Mouse (Mus musculus): ENCODE measurements around the gene Padi2. TPM values are rescaled to one million over a fixed set of nuclear protein-coding genes. Genes with fewer than 3 reads are reported as not detected.

Padi2 gene
- polyA plus RNA-seq, 1 experiment: 25.2 TPM

GRCm38 (mm10) chr4:140928349-140928748, 22.2 kb downstream of the Padi2 start:
- Histone ChIP-seq H3K27ac (ENCODE audit: insufficient read depth, low read length) (no peak overlapping the region), H3K27me3 (ENCODE audit: control insufficient read depth, insufficient read depth, low read length) (no peaks in the 10 kb centered on the region), H3K4me1 (ENCODE audit: control insufficient read depth, insufficient read depth, low read length) (no peaks in the 10 kb centered on the region), H3K4me3 (replicated peaks; ENCODE audit: insufficient read depth, low read depth, low read length) (no peak overlapping the region)
- WGBS: 82% methylated on average over 9 of the region's 9 CpGs
- DNase-seq: no peak
- TF ChIP-seq POLR2A (IDR thresholded peaks at IDR 0.05; ENCODE audit: borderline replicate concordance, insufficient read depth, low read length) (no peak), CTCF (IDR thresholded peaks at IDR 0.05; ENCODE audit: borderline replicate concordance, insufficient read depth, low read depth, low read length) (no peak)

GRCm38 (mm10) chr4:140929745-140930144, 23.6 kb downstream of the Padi2 start:
- Histone ChIP-seq H3K4me3 (replicated peaks; ENCODE audit: insufficient read depth, low read depth, low read length) (no peak overlapping the region), H3K27me3 (ENCODE audit: control insufficient read depth, insufficient read depth, low read length) (no peaks in the 10 kb centered on the region), H3K4me1 (ENCODE audit: control insufficient read depth, insufficient read depth, low read length) (no peaks in the 10 kb centered on the region), H3K27ac (ENCODE audit: insufficient read depth, low read length) (peak overlapping the region; percentile 32; the same call in 1 of the 2 replicates)
- WGBS: 52% methylated on average over 8 of the region's 8 CpGs
- DNase-seq: peak in 1 of 2 experiments; percentile 55
- TF ChIP-seq POLR2A (IDR thresholded peaks at IDR 0.05; ENCODE audit: borderline replicate concordance, insufficient read depth, low read length) (no peak), CTCF (IDR thresholded peaks at IDR 0.05; ENCODE audit: borderline replicate concordance, insufficient read depth, low read depth, low read length) (no peak)

DNA sequence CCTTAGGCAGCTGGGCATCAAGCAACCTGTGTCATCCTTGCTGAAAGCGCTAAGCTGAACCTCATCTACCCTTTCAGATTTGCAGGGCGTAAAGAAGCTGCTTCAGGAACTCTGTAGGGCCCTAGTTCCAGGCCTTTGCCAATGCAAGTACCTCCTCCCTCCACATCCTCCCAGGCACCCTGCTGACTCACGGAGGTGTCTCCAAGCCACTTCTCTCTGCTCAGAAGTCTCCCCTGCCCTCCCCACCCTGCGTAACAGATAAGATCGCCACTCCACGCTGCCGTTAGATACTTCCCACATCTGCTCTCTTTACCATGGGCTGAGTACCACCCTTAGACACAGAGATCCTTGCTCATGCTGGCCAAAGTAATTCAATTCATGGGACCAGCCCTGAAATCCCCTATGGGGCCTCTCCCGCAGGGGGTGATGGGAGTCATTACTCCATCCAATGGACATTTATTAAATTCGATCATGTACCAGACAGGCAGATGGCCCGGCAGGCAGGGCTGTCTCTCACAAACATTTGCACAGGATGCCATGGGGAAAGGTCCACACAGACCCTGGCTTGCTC, 24.8 kb downstream of the Padi2 start:
- Histone ChIP-seq H3K4me3 (replicated peaks; ENCODE audit: insufficient read depth, low read depth, low read length) (no peak overlapping the region), H3K4me1 (ENCODE audit: control insufficient read depth, insufficient read depth, low read length) (no peaks in the 10 kb centered on the region), H3K27me3 (ENCODE audit: control insufficient read depth, insufficient read depth, low read length) (no peaks in the 10 kb centered on the region), H3K27ac (ENCODE audit: insufficient read depth, low read length) (no peak overlapping the region)
- WGBS: 68% methylated on average over 10 of the region's 10 CpGs
- TF ChIP-seq CTCF (IDR thresholded peaks at IDR 0.05; ENCODE audit: borderline replicate concordance, insufficient read depth, low read depth, low read length): no peak
- no peak for TF ChIP-seq POLR2A (IDR thresholded peaks at IDR 0.05; ENCODE audit: borderline replicate concordance, insufficient read depth, low read length)
- no peak for DNase-seq

DNA sequence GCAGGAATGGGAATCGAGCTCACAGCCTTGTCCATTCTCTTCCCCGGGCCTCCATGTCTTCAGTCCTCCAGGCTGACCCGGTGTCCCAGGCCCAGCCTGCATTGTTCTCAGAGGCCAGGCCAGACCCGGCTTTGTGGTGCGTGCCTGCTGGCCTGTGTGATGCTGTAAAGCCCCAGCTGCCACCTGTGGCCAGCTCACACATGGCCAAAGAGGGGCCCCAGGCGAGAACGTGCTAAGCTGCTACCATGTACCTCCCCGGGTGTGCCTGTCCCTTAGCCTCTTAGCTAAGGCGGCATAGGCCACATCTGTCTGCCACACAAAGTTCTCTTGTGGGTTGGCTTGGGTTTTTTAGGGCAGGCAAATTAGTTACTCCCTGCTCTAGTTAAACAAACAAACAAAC, 29.5 kb downstream of the Padi2 start:
- H3K27me3 ChIP-seq (ENCODE audit: control insufficient read depth, insufficient read depth, low read length): no peaks in the 10 kb centered on the region
- DNase-seq: no peak
- 56% methylated on average over 9 of the region's 9 CpGs for WGBS
- no peak for TF ChIP-seq POLR2A (IDR thresholded peaks at IDR 0.05; ENCODE audit: borderline replicate concordance, insufficient read depth, low read length)
- no peak for TF ChIP-seq CTCF (IDR thresholded peaks at IDR 0.05; ENCODE audit: borderline replicate concordance, insufficient read depth, low read depth, low read length)
- no peak overlapping the region for H3K4me3 ChIP-seq (replicated peaks; ENCODE audit: insufficient read depth, low read depth, low read length)
- H3K27ac ChIP-seq (ENCODE audit: insufficient read depth, low read length): no peak overlapping the region
- no peaks in the 10 kb centered on the region for H3K4me1 ChIP-seq (ENCODE audit: control insufficient read depth, insufficient read depth, low read length)

DNA sequence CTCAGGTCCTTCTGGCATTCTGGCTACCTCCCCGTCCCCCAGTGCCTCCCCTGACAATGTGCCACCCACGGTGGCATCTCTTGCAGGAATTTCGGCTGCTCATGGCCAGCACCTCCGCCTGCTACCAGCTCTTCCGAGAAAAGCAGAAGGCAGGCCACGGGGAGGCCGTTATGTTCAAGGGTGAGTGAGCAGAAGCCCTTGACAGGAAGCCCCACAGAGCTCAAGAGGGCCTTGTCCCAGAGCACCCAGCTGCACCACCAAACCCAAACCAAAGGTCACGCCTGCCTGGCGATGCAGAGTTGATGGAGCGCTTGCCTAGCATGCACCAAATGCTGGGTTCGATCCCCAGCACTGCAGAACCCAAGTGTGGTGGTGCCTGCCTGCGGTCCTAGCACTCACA, 38.2 kb downstream of the Padi2 start:
- H3K4me3 ChIP-seq (replicated peaks; ENCODE audit: insufficient read depth, low read depth, low read length): no peak overlapping the region
- 38% methylated on average over 12 of the region's 12 CpGs for WGBS
- no peak for DNase-seq
- peaks cover 9% of the 10 kb centered on the region for H3K4me1 ChIP-seq (ENCODE audit: control insufficient read depth, insufficient read depth, low read length)
- no peaks in the 10 kb centered on the region for H3K27me3 ChIP-seq (ENCODE audit: control insufficient read depth, insufficient read depth, low read length)
- H3K27ac ChIP-seq (ENCODE audit: insufficient read depth, low read length): no peak overlapping the region
- no peak for TF ChIP-seq POLR2A (IDR thresholded peaks at IDR 0.05; ENCODE audit: borderline replicate concordance, insufficient read depth, low read length)
- TF ChIP-seq CTCF (IDR thresholded peaks at IDR 0.05; ENCODE audit: borderline replicate concordance, insufficient read depth, low read depth, low read length): no peak

GRCm38 (mm10) chr4:140944961-140945442, 38.9 kb downstream of the Padi2 start:
- no peak for TF ChIP-seq CTCF (IDR thresholded peaks at IDR 0.05; ENCODE audit: borderline replicate concordance, insufficient read depth, low read depth, low read length)
- no peak for TF ChIP-seq POLR2A (IDR thresholded peaks at IDR 0.05; ENCODE audit: borderline replicate concordance, insufficient read depth, low read length)
- Histone ChIP-seq H3K27ac (ENCODE audit: insufficient read depth, low read length) (no peak overlapping the region), H3K4me3 (replicated peaks; ENCODE audit: insufficient read depth, low read depth, low read length) (no peak overlapping the region), H3K27me3 (ENCODE audit: control insufficient read depth, insufficient read depth, low read length) (no peaks in the 10 kb centered on the region), H3K4me1 (ENCODE audit: control insufficient read depth, insufficient read depth, low read length) (peaks cover 9% of the 10 kb centered on the region)
- DNase-seq: no peak
- WGBS: 55% methylated on average over 5 of the region's 5 CpGs

DNA sequence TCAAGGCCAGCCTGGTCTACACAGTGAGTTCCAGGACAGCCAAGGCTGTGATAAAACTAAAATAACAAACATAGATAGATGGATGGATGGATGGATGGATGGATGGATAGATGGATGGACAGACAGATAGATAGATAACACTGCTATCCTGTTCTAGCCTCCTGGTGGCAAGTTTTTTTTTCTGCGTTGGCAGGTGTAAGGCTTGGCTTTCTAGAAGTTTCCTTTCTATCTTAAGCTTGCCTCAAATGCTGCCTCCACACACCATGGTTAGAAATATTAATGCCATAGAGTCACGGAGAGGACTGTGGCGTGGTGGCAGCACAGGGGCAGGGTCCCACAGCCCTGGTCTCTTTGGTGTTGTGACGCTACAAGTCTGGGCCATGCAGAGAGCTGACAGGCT, 39.4 kb downstream of the Padi2 start:
- DNase-seq: no peak
- WGBS: 97% methylated on average over 4 of the region's 4 CpGs
- Histone ChIP-seq H3K4me1 (ENCODE audit: control insufficient read depth, insufficient read depth, low read length) (peaks cover 11% of the 10 kb centered on the region), H3K4me3 (replicated peaks; ENCODE audit: insufficient read depth, low read depth, low read length) (no peak overlapping the region), H3K27ac (ENCODE audit: insufficient read depth, low read length) (no peak overlapping the region), H3K27me3 (ENCODE audit: control insufficient read depth, insufficient read depth, low read length) (no peaks in the 10 kb centered on the region)
- TF ChIP-seq POLR2A (IDR thresholded peaks at IDR 0.05; ENCODE audit: borderline replicate concordance, insufficient read depth, low read length): no peak
- TF ChIP-seq CTCF (IDR thresholded peaks at IDR 0.05; ENCODE audit: borderline replicate concordance, insufficient read depth, low read depth, low read length): no peak

- Histone ChIP-seq H3K27me3 (ENCODE audit: control insufficient read depth, insufficient read depth, low read length) (no peaks in the 10 kb centered on the region), H3K4me1 (ENCODE audit: control insufficient read depth, insufficient read depth, low read length) (peaks cover 12% of the 10 kb centered on the region), H3K27ac (ENCODE audit: insufficient read depth, low read length) (no peak overlapping the region), H3K4me3 (replicated peaks; ENCODE audit: insufficient read depth, low read depth, low read length) (no peak overlapping the region)
- TF ChIP-seq CTCF (IDR thresholded peaks at IDR 0.05; ENCODE audit: borderline replicate concordance, insufficient read depth, low read depth, low read length) (no peak), POLR2A (IDR thresholded peaks at IDR 0.05; ENCODE audit: borderline replicate concordance, insufficient read depth, low read length) (no peak)
- DNase-seq: no peak
- WGBS: 83% methylated on average over 4 of the region's 4 CpGs
Observed at GRCm38 (mm10) chr4:140946048-140946447, 39.9 kb downstream of the Padi2 start.

Data from cerebellum, adult 2 months (tissue).